Mouse (Mus musculus) gastrocnemius, postnatal 36 days (tissue): ENCODE results near the gene Iqck. TPM values are rescaled to one million over a fixed set of nuclear protein-coding genes. Genes with fewer than 3 reads are reported as not detected.
A peak's percentile ranks its signal among the peaks of the same experiment; 100 is the strongest.

ENCODE experiments used
- DNase-seq, 2 experiments: peaks; one replicate each; pipeline ENCODE4 v3.0.0; 2022
- intact Hi-C: fragments of 180-260 bp; cut with DNase I; formaldehyde crosslinking; loops from one replicate; pipeline ENCODE4 v1.15.1; 2025
- total RNA-seq, 2 experiments: library from RNA; stranded (reverse); gene quantifications; 2 replicates each; pipeline ENCODE4 v1.2.3; 2021

The Iqck gene
- total RNA-seq, 2 experiments from 2014 or later, result 0.52 TPM; not detected in 1

DNA sequence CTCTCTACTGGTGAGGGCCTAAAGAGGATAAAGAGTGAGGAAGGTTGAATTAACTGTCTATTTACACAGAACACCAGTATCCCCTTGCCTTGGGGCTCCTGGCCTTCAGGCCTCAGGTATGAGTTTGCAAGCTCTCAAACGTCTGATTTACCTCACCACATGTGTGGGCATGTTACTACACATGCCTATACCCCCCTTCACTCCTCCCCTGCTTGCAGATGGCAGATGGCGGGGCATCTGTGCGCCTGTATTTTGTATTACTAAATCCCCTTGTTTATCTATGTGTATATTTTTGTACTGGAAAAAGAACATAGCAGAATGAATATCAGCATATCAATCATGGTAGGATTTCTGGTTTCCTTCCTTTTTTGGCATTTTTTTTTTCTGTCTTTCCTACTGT, 86.7 kb downstream of the Iqck start:
- intact Hi-C loops, result no loop called here
- DNase-seq, result no peak

DNA sequence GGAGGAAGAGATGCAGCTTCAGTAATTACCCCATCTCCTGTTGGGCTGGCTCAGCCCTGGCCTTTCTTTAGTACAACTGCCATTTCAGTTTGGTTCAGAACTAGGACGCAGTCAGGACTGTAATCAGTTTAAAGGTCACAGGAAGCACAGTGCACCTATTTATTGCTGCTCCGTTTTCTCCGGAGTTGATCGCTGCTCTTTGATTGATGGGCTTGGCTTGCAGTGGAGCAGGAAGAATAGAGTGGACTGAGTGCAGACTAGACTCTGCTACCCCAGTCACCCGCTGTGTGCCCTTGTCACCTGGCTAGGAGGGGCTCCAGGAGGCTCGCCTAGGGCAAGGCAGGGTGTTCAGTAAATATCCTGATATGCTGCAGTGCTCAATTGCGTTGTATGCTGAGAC, 87.6 kb downstream of the Iqck start:
- intact Hi-C loops, result no loop called here
- DNase-seq, result no peak

DNA sequence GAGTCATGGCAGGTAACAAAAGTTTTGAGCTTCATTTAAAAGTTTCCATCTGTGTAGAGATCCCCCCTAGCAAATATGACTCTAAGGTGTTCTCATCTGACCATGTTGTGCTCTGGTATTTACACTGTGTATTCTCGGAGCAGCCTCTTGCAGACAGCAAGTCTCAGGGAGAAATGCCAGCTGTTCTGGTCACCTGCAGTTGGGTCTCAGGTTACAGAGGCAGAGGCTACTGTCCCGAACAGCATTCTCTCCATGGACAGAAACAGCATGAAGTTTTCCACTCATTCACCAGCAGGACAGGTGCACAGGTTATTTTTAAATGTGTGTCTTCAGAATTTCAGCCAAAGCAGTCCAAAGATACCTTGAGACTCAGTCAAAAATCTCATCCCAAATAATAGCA, 89.3 kb downstream of the Iqck start:
- DNase-seq, result no peak
- intact Hi-C loops, result no loop called here

DNA sequence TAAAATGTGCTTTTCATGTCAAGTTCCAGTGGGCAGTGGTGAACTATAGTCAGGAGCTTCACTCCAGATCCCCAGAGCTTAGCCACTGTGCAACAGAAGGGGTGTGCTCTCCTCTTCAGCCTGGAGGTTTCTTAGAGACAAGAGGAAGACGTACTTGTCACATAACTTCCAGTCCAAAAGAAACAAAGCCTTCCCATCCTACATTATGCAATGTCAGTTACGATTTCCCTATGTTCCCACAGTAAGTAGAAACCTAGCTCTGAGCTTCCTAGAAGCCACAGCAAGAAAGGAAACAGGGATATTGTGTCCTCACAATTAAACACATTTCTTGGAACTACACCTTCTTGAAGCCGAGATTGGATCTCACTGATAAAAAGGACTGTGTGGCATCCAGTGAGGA, 91.7 kb downstream of the Iqck start:
- no peak for DNase-seq
- intact Hi-C loops, result no loop called here

DNA sequence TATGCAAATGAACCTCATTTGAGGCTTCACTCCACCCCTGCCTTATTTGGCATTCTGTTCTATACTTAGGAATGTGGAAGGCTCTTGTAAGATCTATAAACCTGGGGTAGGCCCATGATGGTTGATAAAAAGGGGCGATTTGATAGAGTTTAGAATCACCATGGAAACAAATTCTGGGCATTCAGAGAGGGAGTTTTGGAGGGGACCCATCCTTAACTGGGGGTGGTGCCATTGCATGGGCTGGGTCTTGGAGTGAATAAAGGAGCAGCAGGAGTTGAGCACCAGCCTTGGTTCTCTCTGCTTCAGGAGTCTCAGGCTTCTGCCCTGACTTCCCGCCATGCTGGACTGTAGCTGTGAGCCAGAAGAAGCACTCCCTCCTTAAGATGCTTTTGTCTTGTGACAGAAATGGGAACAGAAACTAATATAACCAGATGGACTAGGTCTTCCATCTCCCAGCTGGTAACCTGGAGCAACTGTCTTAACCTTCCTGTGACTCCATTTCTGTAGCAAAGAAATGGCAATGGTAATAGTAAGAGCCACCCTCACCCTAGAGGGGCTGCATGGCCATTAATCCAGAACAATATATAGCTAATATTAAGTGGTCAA, 93.2 kb downstream of the Iqck start:
- intact Hi-C loops, result no loop called here
- no peak for DNase-seq

DNA sequence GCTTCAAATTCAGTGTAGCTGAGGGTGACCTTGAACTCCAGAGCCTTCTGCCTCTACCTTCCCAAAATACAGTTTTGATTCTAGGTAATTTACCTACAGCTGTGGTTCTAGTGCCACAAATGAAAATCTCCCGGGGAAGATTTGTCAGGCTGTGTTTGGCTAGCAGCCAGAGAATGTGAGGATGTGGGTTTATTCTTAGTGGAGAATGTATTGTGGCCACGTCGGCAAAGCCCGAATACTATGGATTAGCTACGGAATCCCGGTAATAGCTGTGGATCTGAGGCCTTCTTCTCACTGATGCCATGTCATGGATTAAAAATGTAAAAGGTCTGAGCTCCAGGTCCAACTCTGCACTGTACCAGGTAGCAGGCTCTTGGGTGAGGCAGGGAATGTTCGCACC, 94.2 kb downstream of the Iqck start:
- intact Hi-C loops, result no loop called here

DNA sequence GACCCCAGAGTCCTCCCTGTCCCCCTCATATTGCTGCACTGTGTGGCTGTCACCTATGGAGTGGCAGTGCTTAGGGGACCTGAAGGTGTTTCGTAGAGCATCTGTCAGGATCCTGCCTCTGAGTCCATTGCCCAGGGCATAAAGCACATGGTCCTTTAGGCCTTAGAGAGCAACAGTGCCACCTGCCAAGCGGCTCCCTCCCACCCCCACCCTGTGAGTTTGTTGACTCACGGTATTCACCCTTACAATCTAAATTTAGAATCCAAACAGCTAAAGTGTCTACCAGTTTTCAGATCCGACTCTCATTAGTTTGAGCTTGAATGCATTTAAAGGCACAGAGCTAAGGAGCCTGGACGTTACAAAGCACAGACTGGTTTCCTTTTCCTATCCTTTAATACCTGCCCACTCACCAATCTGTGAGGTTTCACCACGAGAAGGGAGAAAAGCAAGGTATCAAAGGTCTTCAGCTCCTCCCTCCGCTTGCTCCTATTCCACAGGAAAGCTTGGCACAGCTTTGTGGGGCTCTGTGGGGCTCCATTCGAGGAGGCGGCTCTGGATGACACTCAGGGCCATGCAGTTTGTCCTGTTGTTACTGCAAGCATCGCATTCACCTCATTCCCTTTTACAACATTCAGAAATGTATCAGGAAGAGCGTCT, 98.2 kb downstream of the Iqck start:
- no peak for DNase-seq
- intact Hi-C loops, result no loop called here

More for the DNA sequence above, 94.2 kb downstream of the Iqck start:
- DNase-seq, result no peak

DNA sequence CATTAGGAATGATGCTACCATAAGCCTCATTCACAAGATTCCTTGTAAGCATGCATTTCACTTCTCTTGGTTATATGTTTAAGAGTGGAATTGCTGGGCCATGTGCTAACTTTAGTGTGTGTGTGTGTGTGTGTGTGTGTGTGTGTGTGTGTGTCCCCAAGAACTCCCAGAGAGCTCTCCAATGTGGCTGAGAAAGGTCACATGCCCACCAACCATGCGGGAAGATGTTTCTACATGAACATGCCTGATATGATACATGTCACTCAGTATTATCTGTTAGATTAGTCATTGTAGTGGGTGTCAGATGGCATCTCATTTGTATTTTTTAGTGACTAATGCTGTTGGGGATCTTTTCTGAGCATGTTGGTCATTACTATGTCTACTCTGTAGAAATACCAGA, 99.4 kb downstream of the Iqck start:
- intact Hi-C loops, result no loop called here
- no peak for DNase-seq

DNA sequence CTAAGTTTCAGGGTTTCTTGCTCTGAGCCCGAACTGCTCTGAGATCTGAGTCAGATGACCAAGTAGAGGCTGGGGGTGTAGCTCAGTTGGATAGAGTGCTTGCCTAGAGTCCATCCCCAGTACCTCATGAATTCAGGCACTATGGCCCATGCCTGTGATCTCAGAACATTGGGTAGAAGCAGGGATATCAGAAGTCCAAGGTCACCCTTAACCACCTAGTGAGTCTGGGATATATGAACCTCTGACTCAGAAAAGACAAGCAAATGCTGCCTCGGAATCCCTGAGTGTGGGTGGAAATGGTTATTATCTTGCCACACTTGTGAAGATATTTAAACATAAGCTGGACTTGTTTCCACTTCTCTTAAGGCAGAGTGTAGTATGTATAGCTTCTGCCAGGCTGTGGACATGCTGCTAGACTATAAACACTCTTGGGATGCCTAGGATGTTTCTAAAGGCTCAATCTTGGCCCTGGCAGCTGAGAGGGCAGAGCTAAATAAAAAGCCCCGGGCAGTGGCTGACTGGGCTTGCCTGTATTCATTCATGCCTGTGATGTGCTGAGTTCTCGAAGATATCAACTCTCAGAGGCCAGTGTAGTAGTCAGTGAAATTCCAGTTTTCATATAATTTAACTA, 101.2 kb downstream of the Iqck start:
- intact Hi-C loops, result no loop called here
- DNase-seq, result no peak

DNA sequence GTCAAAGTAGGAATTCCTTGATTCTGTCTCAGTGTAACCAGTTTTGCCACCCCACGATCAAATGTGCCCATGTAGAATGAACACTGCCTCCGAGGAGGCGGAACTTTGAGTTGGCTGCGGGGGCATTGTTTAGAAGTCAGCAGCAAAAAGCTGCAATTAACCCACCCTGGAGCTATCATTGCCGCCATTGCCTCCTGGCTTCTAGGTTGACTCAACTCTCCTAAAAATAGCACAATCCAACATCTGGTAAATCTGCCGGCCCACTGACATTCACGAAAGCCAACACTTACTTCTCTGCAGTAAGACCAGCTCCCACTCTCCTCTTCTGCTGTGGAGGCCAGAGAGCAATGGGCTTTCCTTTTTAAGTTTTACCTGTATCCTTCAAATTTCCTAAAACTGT, 103.7 kb downstream of the Iqck start:
- DNase-seq, result no peak
- intact Hi-C loops, result no loop called here

DNA sequence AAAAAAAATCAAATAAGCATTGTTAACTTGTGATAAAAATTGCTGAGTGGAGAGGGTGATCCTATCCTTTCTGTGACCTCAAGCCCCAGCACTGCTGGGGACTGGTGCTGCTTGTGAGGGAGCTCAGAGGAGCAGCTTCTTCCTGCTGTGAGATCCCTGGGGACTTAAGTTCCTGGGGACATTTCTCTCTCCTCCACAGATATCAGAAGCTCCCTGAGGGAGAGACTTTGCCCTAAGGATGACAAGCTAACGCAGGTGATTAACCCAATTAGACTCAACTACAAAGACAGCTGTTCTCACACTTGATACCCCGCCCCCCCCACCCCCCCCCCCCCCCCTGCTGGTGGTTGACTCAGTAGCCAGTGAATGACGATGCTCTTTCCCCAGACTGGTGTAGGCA, 109.2 kb downstream of the Iqck start:
- DNase-seq, result no peak
- intact Hi-C loops, result no loop called here

DNA sequence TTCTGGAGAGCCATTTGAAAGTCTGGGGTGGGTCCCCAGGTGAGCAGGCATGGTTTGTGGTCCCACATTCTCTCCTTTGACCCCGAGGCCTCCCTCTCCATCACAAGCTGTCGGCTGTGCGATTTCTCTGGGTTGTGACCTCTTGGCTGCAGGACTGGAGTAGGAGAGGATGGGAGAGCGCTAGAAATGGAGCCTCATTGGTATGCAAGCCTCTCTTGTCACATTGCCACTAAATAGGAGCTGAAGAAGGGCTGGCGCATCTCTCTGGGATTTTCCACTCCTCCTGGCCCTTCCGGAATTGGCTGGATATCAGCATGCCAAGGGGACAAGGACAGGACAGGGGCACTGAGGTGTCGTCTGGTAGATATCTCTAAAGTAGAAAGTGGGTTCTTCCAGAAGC, 109.6 kb downstream of the Iqck start:
- intact Hi-C loops, result no loop called here
- no peak for DNase-seq

DNA sequence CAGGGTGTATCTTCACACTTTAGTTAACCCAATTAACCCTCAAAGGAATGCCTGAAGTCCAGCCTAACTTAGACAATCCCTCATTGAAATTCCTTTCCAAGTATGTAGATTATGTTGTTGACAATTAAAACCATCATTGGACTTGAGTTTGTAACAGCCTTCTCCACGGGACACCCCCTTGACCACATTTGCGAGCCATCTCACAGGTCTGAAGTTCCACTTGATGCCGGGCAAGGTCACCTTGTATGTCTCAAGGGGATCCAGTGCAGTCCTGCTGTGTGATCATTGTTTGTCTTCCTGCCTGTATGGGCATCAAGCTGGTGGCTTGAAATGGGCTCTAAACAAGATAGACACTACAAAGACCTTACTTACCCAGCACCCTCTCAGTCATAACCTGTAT, 113.3 kb downstream of the Iqck start:
- intact Hi-C loops, result no loop called here
- DNase-seq, result no peak

DNA sequence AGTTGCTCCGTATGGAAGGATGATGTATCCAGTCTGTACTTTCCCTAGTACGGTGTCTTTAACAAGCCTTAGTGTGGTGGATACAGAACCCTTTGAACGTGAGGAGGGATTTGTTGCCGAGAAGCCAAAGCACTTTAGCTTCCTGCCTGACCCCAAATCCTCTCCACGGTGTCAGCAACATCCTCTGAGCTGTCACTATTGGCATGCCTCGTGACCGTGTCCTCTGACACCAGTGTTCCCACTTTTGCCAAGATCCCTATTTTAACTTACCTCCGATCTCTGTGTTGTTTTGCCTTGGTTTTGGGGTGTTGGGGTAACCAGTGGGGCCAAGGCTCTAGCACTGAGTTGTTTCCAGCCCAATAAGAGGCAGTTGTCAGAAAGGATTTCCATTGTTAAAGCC, 115.9 kb downstream of the Iqck start:
- intact Hi-C loops, result no loop called here

DNA sequence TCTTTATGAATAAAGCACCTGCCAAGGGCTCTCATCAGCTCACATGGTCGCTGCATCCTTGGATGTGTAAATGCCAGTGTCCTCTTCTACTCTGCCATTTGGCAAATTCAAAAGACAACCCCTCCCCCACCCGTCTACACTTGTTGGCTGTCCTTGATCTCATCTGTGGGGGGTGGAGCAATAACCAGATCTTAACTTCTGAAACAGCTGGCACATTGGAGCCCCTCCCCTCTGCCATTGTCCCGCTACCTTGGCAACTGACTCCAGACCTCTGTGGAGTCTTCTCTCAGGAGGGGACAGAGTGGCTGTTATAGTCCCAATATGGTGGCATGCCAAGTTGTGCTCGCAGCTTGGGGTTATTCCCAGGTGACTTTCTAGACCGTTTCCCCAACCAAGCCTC, 116.8 kb downstream of the Iqck start:
- no peak for DNase-seq
- intact Hi-C loops, result no loop called here

More for the DNA sequence above, 115.9 kb downstream of the Iqck start:
- no peak for DNase-seq

DNA sequence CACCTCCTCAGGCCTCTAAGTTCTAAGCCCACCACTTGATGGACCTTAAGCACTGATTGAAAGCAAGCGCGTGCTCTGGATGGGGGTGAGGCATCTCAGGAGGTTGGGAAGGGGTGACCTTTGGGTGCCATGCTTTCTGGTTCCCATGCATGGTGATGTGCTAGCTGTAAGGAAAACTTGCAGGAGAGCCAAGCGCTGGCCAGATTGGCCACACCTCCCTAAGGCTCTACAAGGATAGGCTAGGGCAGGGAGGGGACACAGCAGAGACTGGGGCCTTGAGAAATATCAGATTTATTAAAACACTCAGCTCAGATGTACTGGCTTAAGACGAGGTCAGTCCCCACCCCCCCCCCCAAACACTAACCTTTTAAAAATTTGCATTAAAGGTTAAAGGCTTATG, 117.8 kb downstream of the Iqck start:
- no peak for DNase-seq
- intact Hi-C loops, result no loop called here

DNA sequence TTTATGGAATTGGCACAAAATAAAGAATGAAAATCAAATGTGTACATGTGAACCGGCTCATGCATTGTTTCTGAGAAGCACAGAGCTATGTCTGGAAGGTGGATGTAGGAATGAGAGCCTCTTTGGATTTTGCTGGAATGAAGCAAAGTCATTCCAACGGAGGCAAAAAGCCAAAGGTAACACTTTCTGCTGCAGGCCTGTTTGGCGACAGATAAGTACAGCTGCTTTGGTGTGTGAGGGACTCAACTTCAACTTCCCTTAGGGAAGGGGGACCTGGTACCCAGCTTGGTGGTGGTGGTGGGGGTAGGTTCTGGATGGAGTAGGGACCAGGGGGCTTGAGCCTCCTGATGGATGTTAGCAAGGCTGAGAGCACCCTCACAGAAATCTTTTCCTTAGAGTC, 120.3 kb downstream of the Iqck start:
- no peak for DNase-seq

DNA sequence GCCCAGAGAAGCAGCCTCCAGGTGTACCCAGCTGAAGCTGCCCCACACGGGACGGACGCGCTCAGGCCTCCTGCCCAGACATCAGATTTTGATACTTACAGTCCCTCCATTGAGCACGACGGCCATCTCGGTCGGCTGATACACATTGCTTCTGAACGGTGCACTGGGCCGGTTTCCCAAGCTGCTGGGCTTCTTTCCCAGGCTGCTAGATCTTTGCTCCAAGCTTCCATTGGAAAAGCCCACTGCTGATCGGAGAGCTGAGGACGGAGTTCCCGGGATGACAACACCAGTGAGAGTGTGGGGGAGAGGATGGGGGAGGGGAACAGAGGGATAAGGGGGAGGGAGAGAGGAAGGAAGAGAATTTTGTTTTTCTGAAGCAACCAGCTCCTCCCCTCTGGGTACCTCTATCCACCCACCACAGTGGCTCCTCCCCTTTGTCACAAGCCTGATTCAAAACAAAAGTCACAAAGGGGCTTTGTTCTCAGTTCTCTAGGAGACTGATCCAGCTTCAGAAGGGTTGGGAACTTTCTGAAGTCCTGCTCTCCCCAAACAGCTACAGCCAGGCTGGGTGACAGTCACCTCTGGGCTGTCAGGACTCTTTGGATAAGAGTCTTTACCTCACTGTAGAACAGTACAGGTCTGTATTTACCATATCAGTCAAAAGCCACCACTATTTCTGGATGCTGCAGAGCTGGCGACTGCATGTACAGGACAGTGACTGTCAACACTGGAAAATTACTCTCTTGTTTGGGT, 121.0 kb downstream of the Iqck start:
- peak; percentile 58 to 67 for DNase-seq
- intact Hi-C loops, result no loop called here

More for the DNA sequence above, 120.3 kb downstream of the Iqck start:
- intact Hi-C loops, result no loop called here

DNA sequence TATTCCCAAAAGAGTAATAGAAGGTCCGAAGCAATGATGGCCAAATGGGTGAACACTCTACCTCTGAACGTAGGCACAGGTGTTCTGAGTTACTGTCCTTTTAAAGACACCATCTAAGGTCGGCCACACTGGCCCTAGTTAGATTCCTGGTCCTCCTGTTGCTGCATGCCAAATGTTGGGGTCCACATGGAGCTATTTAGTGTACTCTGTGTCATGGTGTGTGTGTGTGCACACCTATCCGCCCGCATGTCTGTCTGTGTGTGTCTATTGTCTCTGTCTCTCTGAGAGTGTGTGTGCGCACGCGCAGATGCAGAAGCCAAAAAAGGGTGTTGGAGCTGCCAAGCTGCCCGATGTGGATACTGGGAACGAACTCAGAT, 121.6 kb downstream of the Iqck start:
- intact Hi-C loops, result no loop called here
- DNase-seq, result no peak

DNA sequence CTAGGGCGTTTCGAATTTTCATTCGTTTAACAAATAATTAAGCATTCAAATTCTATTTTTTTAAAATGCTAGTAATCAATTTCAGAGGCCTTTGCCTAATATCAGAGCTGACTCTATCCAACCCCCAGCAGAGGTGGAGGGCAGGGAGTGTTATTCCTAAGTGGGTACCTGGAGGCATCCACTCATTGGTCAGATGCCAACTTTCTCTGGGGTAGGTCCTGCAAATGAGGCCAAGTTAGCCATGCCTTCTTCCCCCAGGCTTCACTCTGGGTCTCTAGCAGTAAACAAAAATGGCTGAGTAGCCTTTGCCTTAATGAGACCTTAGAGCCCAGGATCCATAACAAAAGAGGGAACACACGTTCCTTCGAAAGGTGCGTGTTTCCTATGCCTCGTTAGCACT, 123.6 kb downstream of the Iqck start:
- intact Hi-C loops, result no loop called here
- DNase-seq, result no peak

DNA sequence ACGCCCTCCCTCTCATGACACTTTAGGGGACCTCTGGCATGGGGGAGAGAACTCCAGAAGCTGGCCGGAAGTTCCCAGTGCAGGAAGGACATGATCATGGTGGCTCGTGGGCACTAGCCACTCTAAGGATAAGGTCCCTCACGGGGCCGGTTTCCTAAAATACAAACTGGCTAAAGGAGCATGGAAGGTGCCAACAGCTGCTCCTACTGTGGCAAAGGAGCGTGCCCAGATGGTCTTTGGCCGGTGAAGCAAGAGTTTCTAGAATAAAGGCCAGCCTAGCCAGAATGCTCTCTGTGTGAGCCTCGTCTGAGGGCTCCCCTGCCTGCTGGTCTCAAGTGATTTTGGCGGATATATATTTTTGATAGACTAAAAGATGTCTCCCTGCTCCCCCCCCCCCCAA, 124.2 kb downstream of the Iqck start:
- intact Hi-C loops, result no loop called here

DNA sequence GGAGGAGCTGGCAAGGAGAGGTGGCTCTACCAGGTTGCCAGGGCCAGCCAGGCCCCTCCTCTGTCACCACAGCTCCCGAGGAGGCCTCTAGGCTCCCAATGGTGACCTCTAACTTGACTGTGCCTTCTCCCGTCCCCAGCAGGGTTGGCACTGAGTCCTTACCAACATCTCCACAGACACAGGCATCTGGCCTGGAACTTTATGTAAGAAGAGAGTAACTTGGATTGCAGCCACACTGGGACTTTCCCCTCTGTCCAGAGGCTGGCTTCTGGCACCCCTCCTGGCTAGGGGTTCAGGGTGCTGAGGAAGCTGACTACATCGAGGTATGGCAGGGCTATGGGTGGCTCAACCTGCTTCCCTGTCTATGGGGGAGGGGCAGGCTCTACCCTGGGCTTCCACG, 125.8 kb downstream of the Iqck start:
- peak in 1 of 2 experiments; percentile 39 for DNase-seq
- intact Hi-C loops, result no loop called here

More for the DNA sequence above, 124.2 kb downstream of the Iqck start:
- DNase-seq, result no peak
